In the genomic region with DNA sequence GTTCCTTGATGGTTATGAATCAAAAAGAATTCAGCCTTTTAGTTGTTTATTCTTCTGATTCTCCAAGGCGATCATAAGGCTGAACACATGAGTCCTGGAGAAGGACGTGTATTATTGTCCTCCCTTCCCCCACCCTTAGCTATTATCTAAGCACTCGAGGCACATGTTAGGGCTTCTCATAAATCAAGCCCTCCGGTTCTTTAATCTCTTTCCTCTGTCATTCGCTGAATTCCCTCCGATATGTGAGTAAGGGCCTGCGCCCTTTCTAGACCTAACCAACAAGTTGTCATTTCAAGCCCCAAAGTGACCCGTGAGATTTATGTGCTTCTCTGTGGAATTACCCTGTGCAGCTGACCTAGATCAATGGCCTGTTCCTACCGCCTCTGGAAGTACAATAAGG, we compare ENCODE assay signal across 21 mouse cellular contexts.
DNase-seq lines count a peak whose midpoint lies in the region; ATAC-seq lines count a peak whose summit lies in the region.
"Had no signal": no experiment of that assay in that cellular context is flagged by ENCODE, and none has a peak within 500 bp of the region (broad histone marks: within the 10 kb centered on the region; RNA-seq: fewer than 3 reads in every experiment).

No protein-coding gene starts in this region.

- no peaks in the 10 kb centered on the region for H3K9me3 ChIP-seq in heart, embryonic 14.5 days (ENCODE audit: control insufficient read depth, low read length)
- H3K9me3 ChIP-seq in kidney, embryonic 16.5 days (ENCODE audit: low read length) = no peaks in the 10 kb centered on the region
- H3K9me3 ChIP-seq in neural tube, embryonic 12.5 days = no peaks in the 10 kb centered on the region
- H3K9me3 ChIP-seq: embryonic facial prominence, embryonic 15.5 days; forebrain, embryonic 10.5 days; hindbrain, embryonic 13.5 days; lung, embryonic 15.5 days; neural tube, embryonic 13.5 days had no signal

- peak overlapping the region; percentile 12 to 65 for H3K27ac ChIP-seq in heart, embryonic 14.5 days (replicated peaks in 1 of 2; ENCODE audit: control insufficient read depth in 1 of 2, insufficient read depth in 1 of 2, low read depth in 2 of 2, low read length in 2 of 2)
- peak overlapping the region; percentile 17; the same call in 1 of the 2 replicates for H3K27ac ChIP-seq in kidney, embryonic 16.5 days (ENCODE audit: low read length)
- no peak overlapping the region for H3K27ac ChIP-seq in neural tube, embryonic 12.5 days
- H3K27ac ChIP-seq: embryonic facial prominence, embryonic 15.5 days; forebrain, embryonic 10.5 days; hindbrain, embryonic 13.5 days; liver, embryonic 14.5 days; lung, embryonic 15.5 days; neural tube, embryonic 13.5 days had no signal

- WGBS in heart, embryonic 14.5 days = 55% methylated on average over 9 of the region's 9 CpGs
- WGBS in kidney, embryonic 16.5 days = 33% methylated on average over 9 of the region's 9 CpGs
- 19% methylated on average over 9 of the region's 9 CpGs for WGBS in neural tube, embryonic 12.5 days

- H3K9ac ChIP-seq in heart, embryonic 14.5 days (ENCODE audit: low read length) = no peak overlapping the region
- no peak overlapping the region for H3K9ac ChIP-seq in kidney, embryonic 16.5 days (replicated peaks; ENCODE audit: low read length)
- H3K9ac ChIP-seq in neural tube, embryonic 12.5 days = no peak overlapping the region
- H3K9ac ChIP-seq: embryonic facial prominence, embryonic 15.5 days; forebrain, postnatal 0 days; hindbrain, embryonic 13.5 days; liver, embryonic 14.5 days; lung, embryonic 15.5 days; neural tube, embryonic 13.5 days had no signal

- no peak for DNase-seq in heart, adult 18-20 months
- DNase-seq in kidney, postnatal 14 days = no peak
- peak; percentile 26 for DNase-seq in embryo, embryonic 11.5 days (ENCODE audit: low read depth, low spot score)
- DNase-seq in cerebellum, postnatal 36 days = no peak
- DNase-seq: adrenal gland, adult 2 months; cerebellum, adult 8-10 months; forebrain, postnatal 0 days; lung, postnatal 4 days; right cerebral cortex, postnatal 4 days; thymus, adult 2 months had no signal

- H3K36me3 ChIP-seq in heart, embryonic 14.5 days (ENCODE audit: control insufficient read depth, insufficient read depth, low read length) = no peaks in the 10 kb centered on the region
- no peaks in the 10 kb centered on the region for H3K36me3 ChIP-seq in kidney, embryonic 16.5 days (ENCODE audit: insufficient read depth, low read length)
- H3K36me3 ChIP-seq in neural tube, embryonic 12.5 days = no peaks in the 10 kb centered on the region
- H3K36me3 ChIP-seq: embryonic facial prominence, embryonic 15.5 days; forebrain, embryonic 10.5 days; hindbrain, embryonic 13.5 days; lung, embryonic 15.5 days; neural tube, embryonic 13.5 days had no signal

- peaks cover 8 to 16% of the 10 kb centered on the region in 2 experiments for H3K4me1 ChIP-seq in heart, embryonic 14.5 days (ENCODE audit: control insufficient read depth in 2 of 2, insufficient read depth in 2 of 2, low read length in 2 of 2)
- peaks cover 15% of the 10 kb centered on the region for H3K4me1 ChIP-seq in kidney, embryonic 16.5 days (ENCODE audit: insufficient read depth, low read length)
- H3K4me1 ChIP-seq in neural tube, embryonic 12.5 days = peaks cover 5% of the 10 kb centered on the region; the same call in 1 of the 2 replicates

- ATAC-seq in heart, embryonic 14.5 days (ENCODE audit: insufficient number of reproducible peaks, insufficient read depth, low FRiP score, low read depth) = no peak
- no peak for ATAC-seq in kidney, embryonic 16.5 days (ENCODE audit: low FRiP score, low TSS enrichment)
- peak; percentile 61; the same call in 1 of the 2 replicates for ATAC-seq in neural tube, embryonic 12.5 days (ENCODE audit: low FRiP score, low read depth)
- no peak for ATAC-seq in CD4-positive, CD25-positive, alpha-beta regulatory T cell, adult 4 months
- ATAC-seq: forebrain, postnatal 0 days had no signal

- H3K4me2 ChIP-seq in heart, embryonic 14.5 days (ENCODE audit: low read length) = no peak overlapping the region
- no peak overlapping the region for H3K4me2 ChIP-seq in kidney, embryonic 16.5 days (replicated peaks; ENCODE audit: low read depth, low read length)
- H3K4me2 ChIP-seq in neural tube, embryonic 12.5 days (replicated peaks) = no peak overlapping the region
- H3K4me2 ChIP-seq: embryonic facial prominence, embryonic 15.5 days; hindbrain, embryonic 13.5 days; lung, embryonic 15.5 days; midbrain, embryonic 11.5 days; neural tube, embryonic 13.5 days had no signal

- no peak overlapping the region for H3K4me3 ChIP-seq in heart, embryonic 14.5 days (ENCODE audit: control insufficient read depth in 1 of 2, insufficient read depth in 1 of 2, low read depth in 1 of 2, low read length in 2 of 2)
- H3K4me3 ChIP-seq in kidney, embryonic 16.5 days (ENCODE audit: low read length) = no peak overlapping the region
- no peak overlapping the region for H3K4me3 ChIP-seq in neural tube, embryonic 12.5 days
- H3K4me3 ChIP-seq: embryonic facial prominence, embryonic 15.5 days; forebrain, embryonic 10.5 days; hindbrain, embryonic 13.5 days; lung, embryonic 15.5 days; neural tube, embryonic 13.5 days had no signal

- H3K27me3 ChIP-seq in heart, embryonic 14.5 days (ENCODE audit: control insufficient read depth, insufficient read depth, low read length) = no peaks in the 10 kb centered on the region
- no peaks in the 10 kb centered on the region for H3K27me3 ChIP-seq in kidney, embryonic 16.5 days (ENCODE audit: insufficient read depth, low read length)
- H3K27me3 ChIP-seq in neural tube, embryonic 12.5 days (replicated peaks) = no peaks in the 10 kb centered on the region
- H3K27me3 ChIP-seq: embryonic facial prominence, embryonic 15.5 days; hindbrain, embryonic 13.5 days; lung, embryonic 15.5 days; neural tube, embryonic 13.5 days had no signal
